Mouse (Mus musculus) liver, embryonic 15.5 days (tissue): ENCODE data around the gene Dbh. TPM values are rescaled to one million over a fixed set of nuclear protein-coding genes. Genes with fewer than 3 reads are reported as not detected.

Source experiments
- ATAC-seq: fragments of 200-750 bp; cut with Nextera tagmentation; 2 replicates; pipeline ENCODE4 v1.8.0; 2017; ENCODE audit warnings: moderate number of reproducible peaks, mild to moderate bottlenecking, moderate library complexity; ENCODE audit not compliant: insufficient read depth
- H3K27ac ChIP-seq: fragments of 300-500 bp; sonication (generic); replicated peaks from 2 replicates; pipeline ENCODE4 v1.5.1; 2015; ENCODE audit warnings: mild to moderate bottlenecking, inconsistent platforms
- H3K27me3 ChIP-seq: fragments of 300-500 bp; sonication (generic); 2 replicates; pipeline ENCODE4 v1.6.1; 2015; ENCODE audit warnings: mild to moderate bottlenecking, inconsistent platforms
- H3K36me3 ChIP-seq: fragments of 300-500 bp; sonication (generic); replicated peaks from 2 replicates; pipeline ENCODE4 v1.6.1; 2015; ENCODE audit warnings: moderate library complexity, mild to moderate bottlenecking, inconsistent platforms
- H3K4me1 ChIP-seq: fragments of 300-500 bp; sonication (generic); replicated peaks from 2 replicates; pipeline ENCODE4 v1.6.1; 2015; ENCODE audit warnings: inconsistent platforms
- H3K4me2 ChIP-seq: fragments of 300-500 bp; sonication (generic); 2 replicates; pipeline ENCODE4 v1.6.1; 2015; ENCODE audit warnings: moderate library complexity, mild to moderate bottlenecking, inconsistent platforms
- H3K4me3 ChIP-seq: fragments of 300-500 bp; sonication (generic); replicated peaks from 2 replicates; pipeline ENCODE4 v1.5.1; 2015; ENCODE audit warnings: mild to moderate bottlenecking, inconsistent platforms
- H3K9ac ChIP-seq: fragments of 300-500 bp; sonication (generic); 2 replicates; pipeline ENCODE4 v1.6.1; 2015; ENCODE audit warnings: moderate library complexity, mild to moderate bottlenecking, inconsistent platforms
- H3K9me3 ChIP-seq: fragments of 300-500 bp; sonication (generic); replicated peaks from 2 replicates; pipeline ENCODE4 v1.6.1; 2016; ENCODE audit warnings: inconsistent platforms
- WGBS: fragments of 180-500 bp; shearing (Covaris S2); methylation state at CpG from one replicate; pipeline ENCODE4 v1.1.7; 2015; ENCODE audit warnings: mixed read lengths; ENCODE audit not compliant: insufficient replicate concordance; 5-methylcytosine and 5-hydroxymethylcytosine counted together
- polyA plus RNA-seq: library from polyadenylated mRNA; unstranded; fragments of >200 nt; fragmentation: Nextera tagmentation; extraction: Ambion mirVana; gene quantifications from 2 replicates; pipeline ENCODE4 v1.2.1, GENCODE M21; 2015

Dbh gene
- polyA plus RNA-seq, 1 experiment from 2014 or later, result 0.07 TPM

GRCm38 (mm10) chr2:27218569-27218968 lies 53.5 kb downstream of the Dbh start:
- WGBS, result 75% methylated on average over 8 of the region's 8 CpGs
- no peak for ATAC-seq
- H3K4me2 ChIP-seq, result no peak overlapping the region
- H3K9ac ChIP-seq, result no peak overlapping the region
- no peak overlapping the region for H3K27ac ChIP-seq
- H3K4me1 ChIP-seq, result no peaks in the 10 kb centered on the region
- H3K36me3 ChIP-seq, result no peaks in the 10 kb centered on the region
- no peaks in the 10 kb centered on the region for H3K27me3 ChIP-seq
- no peak overlapping the region for H3K4me3 ChIP-seq
- H3K9me3 ChIP-seq, result no peaks in the 10 kb centered on the region

- H3K27ac ChIP-seq, result no peak overlapping the region
- no peaks in the 10 kb centered on the region for H3K4me1 ChIP-seq
- H3K9me3 ChIP-seq, result no peaks in the 10 kb centered on the region
- H3K27me3 ChIP-seq, result no peaks in the 10 kb centered on the region
- no peak overlapping the region for H3K9ac ChIP-seq
- H3K4me2 ChIP-seq, result no peak overlapping the region
- H3K4me3 ChIP-seq, result no peak overlapping the region
- 60% methylated on average over 7 of the region's 7 CpGs for WGBS
- no peak for ATAC-seq
- H3K36me3 ChIP-seq, result peaks cover 16% of the 10 kb centered on the region; the same call in 1 of the 2 replicates
Measured at GRCm38 (mm10) chr2:27223012-27223421, 58.0 kb downstream of the Dbh start.

- H3K4me1 ChIP-seq, result no peaks in the 10 kb centered on the region
- no peak for ATAC-seq
- H3K9ac ChIP-seq, result no peak overlapping the region
- no peak overlapping the region for H3K27ac ChIP-seq
- peaks cover 17% of the 10 kb centered on the region; the same call in 1 of the 2 replicates for H3K36me3 ChIP-seq
- no peak overlapping the region for H3K4me3 ChIP-seq
- H3K4me2 ChIP-seq, result no peak overlapping the region
- H3K9me3 ChIP-seq, result no peaks in the 10 kb centered on the region
- no peaks in the 10 kb centered on the region for H3K27me3 ChIP-seq
- WGBS, result 74% methylated on average over 7 of the region's 7 CpGs
Measured at GRCm38 (mm10) chr2:27226572-27226971, 61.5 kb downstream of the Dbh start.

GRCm38 (mm10) chr2:27228809-27229480 lies 63.9 kb downstream of the Dbh start:
- Histone ChIP-seq H3K4me2 (no peak overlapping the region), H3K27me3 (no peaks in the 10 kb centered on the region), H3K36me3 (peaks cover 17% of the 10 kb centered on the region; the same call in 1 of the 2 replicates), H3K9me3 (no peaks in the 10 kb centered on the region), H3K9ac (no peak overlapping the region), H3K4me3 (no peak overlapping the region), H3K27ac (no peak overlapping the region), H3K4me1 (peaks cover 5% of the 10 kb centered on the region; the same call in 1 of the 2 replicates)
- 59% methylated on average over 5 of the region's 5 CpGs for WGBS
- no peak for ATAC-seq

GRCm38 (mm10) chr2:27229481-27230105 lies 64.6 kb downstream of the Dbh start:
- WGBS, result 57% methylated on average over 2 of the region's 2 CpGs
- no peak overlapping the region for H3K27ac ChIP-seq
- H3K9ac ChIP-seq, result no peak overlapping the region
- ATAC-seq, result no peak
- no peak overlapping the region for H3K4me3 ChIP-seq
- no peak overlapping the region for H3K4me2 ChIP-seq
- H3K4me1 ChIP-seq, result peaks cover 5% of the 10 kb centered on the region; the same call in 1 of the 2 replicates
- no peaks in the 10 kb centered on the region for H3K9me3 ChIP-seq
- no peaks in the 10 kb centered on the region for H3K27me3 ChIP-seq
- H3K36me3 ChIP-seq, result peaks cover 17% of the 10 kb centered on the region; the same call in 1 of the 2 replicates

- ATAC-seq, result peak; percentile 33; the same call in 1 of the 2 replicates
- Histone ChIP-seq H3K9me3 (no peaks in the 10 kb centered on the region), H3K9ac (no peak overlapping the region), H3K36me3 (peaks cover 5% of the 10 kb centered on the region; the same call in 1 of the 2 replicates), H3K4me2 (no peak overlapping the region), H3K4me3 (no peak overlapping the region), H3K4me1 (peaks cover 5% of the 10 kb centered on the region; the same call in 1 of the 2 replicates), H3K27ac (no peak overlapping the region), H3K27me3 (no peaks in the 10 kb centered on the region)
- WGBS, result 7% methylated on average over 7 of the region's 7 CpGs
Measured at GRCm38 (mm10) chr2:27232376-27232775, 67.3 kb downstream of the Dbh start.

Other genes with a start within 250 kb of the Dbh start
- gene Surf2, start 248.9 kb upstream of the Dbh start, polyA plus RNA-seq, result 19.0 and 21.4 TPM in 2 replicates
- 33.3 and 33.8 TPM in 2 replicates for gene Surf1, start 248.7 kb upstream of the Dbh start, polyA plus RNA-seq
- 118 and 129 TPM in 2 replicates for gene Surf4, start 231.3 kb upstream of the Dbh start, polyA plus RNA-seq
- 0.06 and 0.08 TPM in 2 replicates for gene Stkld1, start 231.2 kb upstream of the Dbh start, polyA plus RNA-seq
- 19.2 and 19.9 TPM in 2 replicates for gene Rexo4, start 200.8 kb upstream of the Dbh start, polyA plus RNA-seq
- gene Adamts13, start 191.8 kb upstream of the Dbh start, polyA plus RNA-seq, result 1.6 and 2.0 TPM in 2 replicates
- gene Cacfd1, start 155.3 kb upstream of the Dbh start, polyA plus RNA-seq, result 13.2 and 15.0 TPM in 2 replicates
- 0.28 and 0.29 TPM in 2 replicates for gene Slc2a6, start 137.2 kb upstream of the Dbh start, polyA plus RNA-seq
- 1.9 and 2.5 TPM in 2 replicates for gene Mymk, start 93.1 kb upstream of the Dbh start, polyA plus RNA-seq
- gene Adamtsl2, start 85.9 kb upstream of the Dbh start, polyA plus RNA-seq, result 0.32 and 0.48 TPM in 2 replicates
- not detected in 2 replicates for gene Fam163b, start 22.7 kb upstream of the Dbh start, polyA plus RNA-seq
- 51.2 and 68.3 TPM in 2 replicates for gene Sardh, start 83.1 kb downstream of the Dbh start, polyA plus RNA-seq